Mouse (Mus musculus) urinary bladder, adult 18-20 months (tissue): Measurements from ENCODE around the gene Ciao1.
"Not testable (repeated sequence)": the region's sequence is repeated elsewhere in the genome, so short reads cannot be mapped to it uniquely, and the experiment has no call there.

Source experiments
- DNase-seq, 2 experiments: peaks; one replicate each; pipeline ENCODE4 v3.0.0; 2022; ENCODE audit warnings: low spot score in 2 of 2, mixed read lengths in 2 of 2

The Ciao1 gene

DNA sequence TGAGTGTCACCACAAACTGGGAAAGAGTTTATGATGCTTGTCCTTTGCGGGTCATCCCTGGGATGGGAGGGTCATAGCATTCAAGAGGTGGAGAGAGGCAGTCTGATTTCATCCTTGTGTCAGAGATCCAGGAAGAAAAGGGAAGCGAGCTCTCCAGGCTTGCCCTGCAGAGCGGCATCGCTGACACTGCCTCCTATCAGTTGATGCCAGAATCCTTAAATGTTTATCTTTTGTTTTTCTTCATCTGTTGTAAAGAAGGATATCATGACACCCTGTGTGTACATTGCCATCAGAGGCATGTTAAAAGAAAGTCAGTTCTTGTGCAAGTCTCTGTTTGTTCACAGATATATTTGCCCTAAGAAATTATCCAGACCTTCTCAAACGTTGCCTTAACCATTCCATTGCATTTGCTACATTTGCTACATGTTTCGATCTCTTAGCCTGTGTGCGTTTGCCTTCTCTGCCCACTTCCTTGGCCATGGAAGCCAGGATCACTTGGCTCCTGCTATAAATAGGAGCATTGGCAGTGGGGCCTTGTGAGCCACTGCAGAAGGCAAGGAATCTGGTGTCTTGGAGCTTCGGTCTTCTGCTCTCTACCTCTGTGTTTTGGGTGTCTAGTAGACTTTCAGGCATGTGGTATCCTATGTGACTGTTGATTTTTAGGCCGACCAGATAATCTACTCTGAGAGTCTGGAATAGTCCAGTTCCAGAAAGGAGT is 2.8 kb upstream of the Ciao1 start:
- DNase-seq: no peak

GRCm38 (mm10) chr2:127248334-127249004 is 853 bp upstream of the Ciao1 start:
- DNase-seq: peak; percentile 15 to 44

DNA sequence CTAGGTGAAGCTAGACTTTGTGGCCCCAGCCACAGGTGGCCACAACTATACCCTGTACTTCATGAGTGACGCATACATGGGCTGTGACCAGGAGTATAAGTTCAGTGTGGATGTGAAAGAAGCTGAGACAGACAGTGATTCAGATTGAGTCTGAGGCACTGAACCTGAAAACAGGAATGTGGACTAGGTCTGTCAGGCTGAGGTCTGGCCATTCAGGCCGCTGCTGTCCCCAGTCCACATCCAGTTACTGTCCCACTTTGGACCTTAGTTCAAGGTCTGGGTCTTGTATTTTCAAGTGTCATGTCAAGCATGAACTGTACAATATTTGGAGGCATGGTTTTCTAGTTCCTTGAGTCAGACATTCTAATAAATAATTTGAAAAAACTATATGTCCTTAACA is 7.6 kb downstream of the Ciao1 start:
- no peak for DNase-seq

GRCm38 (mm10) chr2:127237897-127238610 is 9.6 kb downstream of the Ciao1 start:
- no peak for DNase-seq

GRCm38 (mm10) chr2:127225261-127225660 is 22.4 kb downstream of the Ciao1 start:
- no peak for DNase-seq

GRCm38 (mm10) chr2:127217746-127218145 is 29.9 kb downstream of the Ciao1 start:
- DNase-seq: no peak

DNA sequence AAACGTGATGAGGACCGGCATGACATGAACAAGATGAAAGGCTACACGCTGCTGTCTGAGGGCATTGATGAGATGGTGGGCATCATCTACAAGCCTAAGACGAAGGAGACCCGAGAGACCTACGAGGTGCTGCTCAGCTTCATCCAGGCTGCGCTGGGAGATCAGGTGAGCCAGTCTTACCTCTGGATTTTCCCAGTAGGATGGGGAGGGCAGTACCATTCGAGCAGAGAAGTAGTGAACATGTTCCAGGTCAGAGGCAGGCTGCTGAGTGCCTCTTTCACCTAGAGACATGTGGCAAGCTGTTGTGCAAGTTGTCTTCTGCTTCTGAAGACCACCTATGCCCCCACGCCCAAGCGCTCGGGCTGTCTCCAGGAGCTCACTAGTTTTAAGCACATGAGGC is 36.9 kb downstream of the Ciao1 start:
- DNase-seq: no peak

DNA sequence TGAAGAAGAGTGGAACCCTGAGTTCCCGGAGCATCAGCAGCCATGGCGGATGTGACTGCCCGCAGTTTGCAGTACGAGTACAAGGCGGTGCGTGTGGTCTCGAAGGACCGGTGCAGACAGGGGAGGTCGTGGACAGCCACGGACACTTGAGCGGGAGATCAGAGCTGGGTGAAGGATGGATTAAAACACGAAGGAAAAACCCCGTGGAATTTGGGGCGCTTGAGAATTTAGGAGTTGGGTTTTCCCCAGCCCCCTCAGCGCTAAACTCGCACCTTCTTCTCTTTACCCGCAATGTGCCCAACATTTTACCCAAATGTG is 39.2 kb downstream of the Ciao1 start:
- DNase-seq: no peak

- DNase-seq: peak; percentile 89 to 92
Observed at GRCm38 (mm10) chr2:127207547-127208451, 39.8 kb downstream of the Ciao1 start, which contains the start of the genes 1810024B03Rik and Snrnp200. 1810024B03Rik (minus strand) TSS chr2:127208280. Snrnp200 (plus strand) TSS chr2:127208386.

DNA sequence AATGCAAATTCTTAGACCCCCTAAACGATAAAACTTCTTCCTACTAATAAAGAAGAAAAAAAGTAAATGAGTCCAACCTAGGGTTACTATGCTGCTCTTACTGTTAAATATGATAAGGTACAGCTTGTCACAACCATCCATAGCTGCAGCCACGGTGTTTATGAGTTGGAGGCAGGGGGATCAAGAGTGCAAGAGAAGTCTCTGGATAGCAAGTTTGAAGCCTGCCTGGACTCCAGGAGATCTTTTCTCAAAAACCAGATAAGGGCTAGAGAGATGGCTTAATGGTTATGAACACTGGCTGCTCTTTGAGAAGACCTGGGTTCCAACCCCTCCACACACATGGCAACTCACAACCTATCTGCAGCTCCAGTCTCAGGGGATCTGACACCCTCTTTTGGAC is 40.7 kb downstream of the Ciao1 start:
- no peak for DNase-seq

GRCm38 (mm10) chr2:127205936-127206335 is 41.7 kb downstream of the Ciao1 start:
- DNase-seq: not testable (repeated sequence)

GRCm38 (mm10) chr2:127204932-127205331 is 42.7 kb downstream of the Ciao1 start:
- peak; percentile 25 to 38 for DNase-seq
